Mouse (Mus musculus) ovary, adult 18-20 months (tissue): ENCODE measurements around the gene Inf2.
A peak's percentile ranks its signal among the peaks of the same experiment; 100 is the strongest.

Experiments
- DNase-seq: peaks from one replicate; pipeline ENCODE4 v3.0.0; 2022; ENCODE audit warnings: low spot score, mixed read lengths

The Inf2 gene

GRCm38 (mm10) chr12:112588426-112589256 is at the start of gene Inf2:
Gene Inf2, plus strand, starts transcription at chr12:112588784.
- DNase-seq: peak; percentile 81

GRCm38 (mm10) chr12:112539466-112539965 is 49.1 kb upstream of the Inf2 start:
- DNase-seq: no peak

GRCm38 (mm10) chr12:112540321-112540720 is 48.3 kb upstream of the Inf2 start:
- no peak for DNase-seq

- no peak for DNase-seq
Observed at GRCm38 (mm10) chr12:112541483-112542091, 47.0 kb upstream of the Inf2 start.

- DNase-seq: no peak
Observed at GRCm38 (mm10) chr12:112542257-112542919, 46.2 kb upstream of the Inf2 start.

- peak; percentile 61 for DNase-seq
Observed at GRCm38 (mm10) chr12:112542920-112543300, 45.7 kb upstream of the Inf2 start.

- no peak for DNase-seq
Observed at GRCm38 (mm10) chr12:112543941-112544340, 44.6 kb upstream of the Inf2 start.

- no peak for DNase-seq
Observed at GRCm38 (mm10) chr12:112544946-112545701, 43.5 kb upstream of the Inf2 start.

- DNase-seq: no peak
Observed at GRCm38 (mm10) chr12:112546110-112546509, 42.5 kb upstream of the Inf2 start.

- DNase-seq: no peak
Observed at GRCm38 (mm10) chr12:112549287-112549686, 39.3 kb upstream of the Inf2 start.

- DNase-seq: peak; percentile 55
Observed at GRCm38 (mm10) chr12:112551861-112552375, 36.7 kb upstream of the Inf2 start.

- no peak for DNase-seq
Observed at GRCm38 (mm10) chr12:112552520-112552919, 36.1 kb upstream of the Inf2 start.

- DNase-seq: no peak
Observed at GRCm38 (mm10) chr12:112554900-112555299, 33.7 kb upstream of the Inf2 start.

- DNase-seq: no peak
Observed at GRCm38 (mm10) chr12:112556531-112557060, 32.0 kb upstream of the Inf2 start.

GRCm38 (mm10) chr12:112557219-112557618 is 31.4 kb upstream of the Inf2 start:
- DNase-seq: no peak

- no peak for DNase-seq
Observed at GRCm38 (mm10) chr12:112559231-112559630, 29.4 kb upstream of the Inf2 start.

- no peak for DNase-seq
Observed at GRCm38 (mm10) chr12:112559671-112560070, 28.9 kb upstream of the Inf2 start.

- no peak for DNase-seq
Observed at GRCm38 (mm10) chr12:112560176-112560797, 28.3 kb upstream of the Inf2 start.

- DNase-seq: no peak
Observed at GRCm38 (mm10) chr12:112561163-112561562, 27.4 kb upstream of the Inf2 start.

- DNase-seq: no peak
Observed at GRCm38 (mm10) chr12:112562462-112562861, 26.1 kb upstream of the Inf2 start.

- no peak for DNase-seq
Observed at GRCm38 (mm10) chr12:112563011-112563410, 25.6 kb upstream of the Inf2 start.
